Mouse (Mus musculus): ENCODE results near the gene 6030468B19Rik.

6030468B19Rik gene

DNA sequence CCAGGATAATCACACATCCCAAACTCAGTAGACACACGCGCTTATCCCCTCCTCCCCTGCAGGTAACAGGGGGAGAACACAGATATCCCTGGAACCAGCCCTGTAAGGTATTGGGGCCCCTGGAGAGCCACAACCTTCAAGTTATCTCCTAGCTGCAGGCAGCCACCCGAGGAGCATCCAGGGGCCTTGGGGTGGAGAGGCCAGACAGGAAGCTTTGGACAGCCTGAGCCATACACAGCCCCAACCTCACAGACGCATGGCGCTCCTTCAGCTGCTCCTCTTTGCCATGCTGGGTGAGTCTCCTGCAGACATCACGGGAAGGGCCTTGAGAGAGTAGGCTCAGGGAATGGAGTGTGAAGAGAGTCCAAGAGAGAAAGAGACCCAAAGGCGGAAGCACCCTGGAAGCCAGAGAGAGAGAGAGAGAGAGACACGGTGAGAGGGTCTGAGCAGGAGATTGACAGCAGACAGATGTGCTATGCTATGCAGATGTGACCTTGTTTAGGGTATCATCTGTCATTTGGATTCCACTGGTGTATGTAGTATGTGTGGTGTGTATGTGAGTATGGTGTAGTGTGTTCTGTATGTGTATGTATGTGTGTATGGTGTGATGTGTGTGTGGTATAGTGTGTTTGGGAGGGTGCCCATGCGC is at the start of gene 6030468B19Rik:
6030468B19Rik (plus strand) TSS at position 150 of the 649 bp plus-strand sequence.
- no peak for DNase-seq (ENCODE audit: low read depth, low spot score)

DNA sequence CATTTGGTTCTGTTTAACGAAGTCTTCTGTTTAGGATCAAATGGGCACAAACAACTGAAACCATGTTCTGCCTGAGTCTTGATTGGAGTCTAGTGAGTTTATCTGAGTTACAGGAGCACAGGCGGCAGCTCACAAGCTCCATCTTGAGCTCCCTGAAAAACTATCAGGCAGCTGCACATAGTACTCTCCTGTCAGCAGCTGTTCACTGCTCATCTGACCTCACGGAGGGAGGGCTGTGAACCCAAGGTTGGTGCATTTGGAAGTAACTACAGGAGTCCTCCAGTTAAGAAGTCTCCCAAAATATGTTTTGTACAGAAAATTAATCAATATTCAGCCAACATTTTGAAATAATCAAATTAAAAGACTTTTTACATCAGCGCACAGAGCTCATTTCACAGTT is 48.8 kb upstream of the 6030468B19Rik start:
- DNase-seq (ENCODE audit: low read depth, low spot score): no peak

DNA sequence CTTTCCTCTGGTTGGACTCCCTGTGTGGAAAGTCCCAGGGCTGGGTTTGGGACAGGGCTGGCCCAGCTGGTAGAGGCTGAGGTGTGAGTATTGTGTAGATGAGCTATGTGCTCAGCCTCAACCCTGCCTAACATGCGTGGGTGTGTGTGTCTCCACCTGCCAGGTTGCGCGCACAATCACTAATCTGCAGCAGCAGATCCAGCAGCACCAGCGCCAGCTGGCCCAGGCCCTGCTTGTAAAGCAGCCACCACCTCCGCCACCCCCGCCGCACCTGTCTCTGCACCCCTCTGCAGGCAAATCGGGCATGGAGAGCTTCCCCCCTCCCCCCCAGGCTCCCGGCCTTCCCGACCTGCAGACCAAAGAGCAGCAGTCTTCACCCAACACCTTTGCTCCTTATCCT is 48.0 kb upstream of the 6030468B19Rik start:
- no peak for DNase-seq (ENCODE audit: low read depth, low spot score)

DNA sequence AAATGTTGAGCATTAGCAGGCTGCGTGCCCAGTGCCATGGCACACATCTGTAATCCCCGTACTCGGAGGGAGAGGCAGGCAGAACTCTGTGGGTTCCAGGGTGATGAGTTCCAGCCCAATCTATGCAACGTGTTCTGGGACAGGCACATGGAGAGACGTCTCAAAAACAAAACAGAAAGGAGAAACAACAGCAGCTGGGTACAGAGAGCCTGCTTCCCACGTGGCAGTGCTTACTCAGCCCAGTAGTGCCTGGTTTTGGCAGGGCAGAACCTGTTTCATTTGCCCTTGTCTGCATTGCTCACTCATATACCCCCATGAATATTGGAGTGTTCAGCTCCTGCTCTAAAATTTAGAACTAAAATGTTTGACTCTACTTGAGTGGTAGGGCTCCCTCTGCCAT is 45.9 kb upstream of the 6030468B19Rik start:
- DNase-seq (ENCODE audit: low read depth, low spot score): no peak

DNA sequence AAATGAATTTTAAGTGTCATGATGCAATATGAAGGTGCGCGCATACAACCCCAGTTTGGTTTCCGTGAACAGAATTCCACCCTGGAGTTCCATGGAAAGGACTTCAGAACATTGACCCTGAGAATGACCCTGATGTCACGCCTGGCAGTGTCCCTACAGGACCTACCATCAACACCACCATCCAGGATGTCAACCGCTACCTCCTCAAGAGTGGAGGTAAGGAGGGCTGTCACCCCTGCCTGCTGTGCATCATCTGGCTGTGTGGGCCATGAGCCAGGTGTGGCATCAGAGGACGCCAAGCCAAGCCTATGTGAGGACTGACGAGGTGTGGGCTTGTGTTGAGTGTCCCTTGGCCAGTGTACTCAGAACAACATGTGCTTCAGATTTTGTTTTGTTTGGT is 41.6 kb upstream of the 6030468B19Rik start:
- no peak for DNase-seq (ENCODE audit: low read depth, low spot score)

DNA sequence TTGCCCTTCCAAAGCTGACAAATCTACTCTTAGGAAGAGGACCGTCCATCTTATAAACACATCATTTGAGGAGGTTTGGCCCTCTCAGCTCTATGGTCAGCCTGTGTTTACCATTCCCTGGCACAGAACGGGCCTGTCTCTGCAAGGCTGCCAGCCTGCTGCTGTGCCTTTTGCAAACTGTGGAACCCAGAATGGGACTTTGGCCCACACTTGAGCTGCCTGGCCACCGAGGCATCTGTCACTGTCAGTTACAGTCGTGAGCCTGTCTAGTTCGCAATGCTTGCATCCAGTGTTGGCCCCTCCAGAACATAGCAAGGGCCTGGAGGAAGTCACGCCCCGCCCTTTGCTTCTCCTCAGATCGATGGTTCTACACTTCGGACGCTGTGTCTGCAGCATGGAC is 38.2 kb upstream of the 6030468B19Rik start:
- DNase-seq (ENCODE audit: low read depth, low spot score): no peak

DNA sequence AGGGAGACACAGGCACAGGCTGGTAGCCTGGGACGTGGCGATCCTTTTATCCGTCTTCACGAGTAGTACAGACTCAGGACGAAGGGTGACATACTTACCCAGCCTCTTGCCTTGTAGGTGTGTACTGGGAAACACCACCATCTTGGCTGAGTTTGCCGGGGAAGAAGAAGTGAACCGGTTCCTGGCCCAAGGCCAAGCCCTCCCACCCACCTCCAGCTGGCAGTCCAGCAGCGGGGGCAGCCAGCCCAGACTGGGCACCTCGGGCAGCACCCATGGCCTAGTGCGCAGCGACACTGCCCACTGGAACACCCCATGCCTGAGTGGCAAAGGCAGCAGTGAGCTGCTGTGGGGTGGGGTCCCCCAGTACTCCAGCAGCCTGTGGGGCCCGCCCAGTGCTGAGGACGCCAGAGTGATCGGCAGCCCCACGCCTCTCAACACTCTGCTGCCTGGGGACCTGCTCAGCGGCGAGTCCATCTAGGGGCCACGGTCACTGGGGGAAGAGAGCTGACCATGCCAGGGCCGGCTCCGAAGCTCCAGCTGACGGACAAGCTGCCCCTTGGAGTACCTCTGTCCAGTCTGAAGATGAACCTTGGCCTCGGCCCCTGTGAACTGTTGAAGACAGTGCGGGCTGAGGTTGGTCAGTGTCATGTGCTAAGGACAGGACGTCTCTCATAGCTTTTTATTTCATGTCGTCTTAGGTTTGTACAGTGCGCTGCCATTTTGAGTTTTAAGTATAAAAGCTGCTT is 36.9 kb upstream of the 6030468B19Rik start:
- DNase-seq (ENCODE audit: low read depth, low spot score): no peak

DNA sequence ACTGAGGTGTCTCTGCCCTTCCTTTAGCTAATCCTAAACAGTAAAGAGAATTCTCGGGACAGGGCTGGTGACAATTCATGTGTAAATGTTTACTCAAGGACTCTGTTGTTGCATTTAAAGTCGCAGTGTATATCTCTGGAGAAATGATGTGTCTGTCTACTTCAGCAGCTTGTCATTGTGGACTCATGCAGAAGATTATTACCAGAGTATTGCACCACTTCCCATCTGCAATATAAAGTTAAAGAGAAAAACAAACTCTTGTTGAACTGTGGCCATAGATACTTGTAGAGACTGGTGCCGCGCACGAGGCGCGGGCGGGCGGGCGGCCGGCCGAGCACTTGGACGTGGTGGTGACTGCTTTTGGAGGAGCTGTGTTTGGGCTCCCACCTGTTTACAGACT is 35.7 kb upstream of the 6030468B19Rik start:
- no peak for DNase-seq (ENCODE audit: low read depth, low spot score)

DNA sequence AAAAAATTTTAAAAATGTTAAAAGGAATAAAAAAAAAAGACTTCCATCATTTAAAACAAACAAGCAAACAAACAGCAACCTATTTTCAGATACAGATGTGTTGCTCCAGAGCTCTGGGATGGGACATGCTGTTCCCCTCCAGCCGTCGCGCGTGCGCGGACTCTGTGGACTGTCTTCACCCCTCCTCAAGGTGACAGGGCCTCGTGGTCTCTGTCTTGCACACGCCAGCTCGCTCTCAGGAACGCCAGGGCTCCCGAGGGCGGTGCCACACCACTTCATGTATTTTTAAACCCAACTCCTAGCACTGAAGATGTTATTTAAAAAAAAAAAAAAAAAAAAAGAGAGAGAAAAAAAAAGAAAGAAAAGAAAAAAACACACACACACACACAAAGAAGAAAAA is 35.2 kb upstream of the 6030468B19Rik start:
- no peak for DNase-seq (ENCODE audit: low read depth, low spot score)

DNA sequence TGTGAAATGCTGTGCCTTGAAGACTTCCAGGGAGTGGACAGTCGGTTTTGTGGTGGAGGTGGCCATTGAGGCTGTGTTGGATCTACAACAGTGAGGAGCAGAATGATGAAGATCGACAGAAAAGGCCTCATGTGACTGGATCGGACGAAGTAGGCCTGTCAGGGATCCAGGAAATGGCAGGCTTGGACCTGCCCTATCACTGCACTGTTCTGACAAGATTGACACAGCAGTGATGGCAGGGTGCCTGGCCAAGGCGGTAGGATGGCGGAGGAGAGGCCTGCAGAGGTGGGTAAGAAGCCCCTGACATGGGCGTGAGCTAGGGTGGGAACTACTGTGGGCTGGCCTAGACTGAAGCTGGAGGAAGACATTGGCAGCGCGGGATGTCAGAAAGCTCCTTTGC is 33.1 kb upstream of the 6030468B19Rik start:
- no peak for DNase-seq (ENCODE audit: low read depth, low spot score)

DNA sequence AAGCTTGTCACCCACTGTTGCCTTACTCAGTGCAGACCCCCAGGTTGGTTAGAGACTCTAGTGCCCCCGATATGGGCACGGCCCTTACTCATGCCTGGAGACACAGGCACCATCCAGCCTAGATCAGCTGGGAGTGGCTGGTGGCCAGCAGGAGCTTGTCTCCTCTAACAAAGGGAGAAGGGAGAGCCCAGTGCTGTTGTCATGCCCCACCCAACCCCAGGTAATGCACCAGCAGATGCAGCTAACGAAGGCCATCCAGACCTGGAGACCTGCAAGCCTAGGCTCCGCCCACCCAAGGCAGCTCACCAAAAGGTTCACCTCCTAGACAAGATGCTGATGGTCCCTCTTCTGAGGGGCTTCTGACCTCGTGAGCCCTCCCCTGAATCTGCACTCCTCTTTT is 32.1 kb upstream of the 6030468B19Rik start:
- no peak for DNase-seq (ENCODE audit: low read depth, low spot score)

DNA sequence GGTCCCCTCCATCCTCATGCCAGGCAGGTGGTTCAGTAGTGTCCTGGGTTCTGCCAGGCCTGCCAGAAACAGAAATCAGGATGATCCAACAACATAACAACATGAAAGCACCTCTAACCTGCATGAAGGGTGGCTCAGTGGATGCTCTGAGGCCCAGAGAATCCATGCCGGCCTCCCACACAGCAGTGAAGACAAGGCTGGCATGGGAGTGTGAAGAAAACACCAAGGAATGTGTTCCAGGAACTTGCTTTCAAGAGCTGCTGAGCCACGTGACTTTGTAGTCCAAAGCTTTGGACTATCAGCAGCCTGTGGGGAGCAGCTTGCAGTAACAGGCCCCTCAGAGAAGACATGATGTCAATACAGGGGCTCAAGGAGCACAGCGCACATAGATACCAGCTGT is 31.2 kb upstream of the 6030468B19Rik start:
- no peak for DNase-seq (ENCODE audit: low read depth, low spot score)

DNA sequence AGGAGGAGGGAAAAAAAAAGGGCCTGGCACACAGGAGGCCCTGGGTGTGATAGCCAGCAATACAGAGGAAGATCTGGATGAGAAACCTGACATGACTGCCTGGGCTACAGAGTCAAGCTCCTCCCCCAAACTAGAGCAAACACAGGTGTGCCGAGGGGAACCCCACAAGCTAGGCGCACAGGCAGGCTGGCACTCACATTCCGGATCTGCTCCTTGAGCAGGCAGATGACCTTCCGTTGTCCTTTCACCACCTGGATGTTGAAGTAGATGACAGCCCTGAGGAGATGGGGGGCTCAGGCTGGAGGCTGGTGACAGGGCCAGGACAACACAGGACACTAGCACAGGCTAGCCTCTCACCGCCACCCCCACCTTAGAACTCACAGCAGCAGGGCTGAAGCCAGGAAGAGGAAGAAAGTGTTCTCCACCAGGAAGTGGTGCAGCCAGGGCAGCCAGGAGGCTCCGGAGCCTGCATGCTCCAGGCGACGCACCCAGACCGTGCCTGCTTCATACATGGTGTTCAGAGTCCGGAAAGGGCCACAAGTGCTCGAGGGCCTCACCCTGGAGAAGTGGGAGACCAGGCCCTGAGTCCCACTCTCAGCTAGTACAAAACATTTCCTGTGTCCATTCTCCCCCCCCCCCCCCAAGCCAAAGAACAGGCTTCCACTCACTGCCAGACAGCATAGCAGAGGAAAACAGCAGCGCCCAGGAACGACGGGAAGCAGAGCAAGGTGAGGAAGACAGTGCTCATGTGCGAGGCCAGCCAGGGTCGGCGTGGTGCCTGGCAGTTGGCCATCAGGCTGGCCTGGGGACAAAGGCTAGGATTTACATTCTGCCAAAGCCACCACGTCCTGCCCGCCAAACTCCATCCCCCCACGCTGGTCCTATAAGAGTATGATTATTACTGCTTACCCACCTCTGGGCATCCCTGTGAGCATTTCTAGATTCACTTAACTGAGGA is 28.5 kb upstream of the 6030468B19Rik start:
- DNase-seq (ENCODE audit: low read depth, low spot score): no peak

DNA sequence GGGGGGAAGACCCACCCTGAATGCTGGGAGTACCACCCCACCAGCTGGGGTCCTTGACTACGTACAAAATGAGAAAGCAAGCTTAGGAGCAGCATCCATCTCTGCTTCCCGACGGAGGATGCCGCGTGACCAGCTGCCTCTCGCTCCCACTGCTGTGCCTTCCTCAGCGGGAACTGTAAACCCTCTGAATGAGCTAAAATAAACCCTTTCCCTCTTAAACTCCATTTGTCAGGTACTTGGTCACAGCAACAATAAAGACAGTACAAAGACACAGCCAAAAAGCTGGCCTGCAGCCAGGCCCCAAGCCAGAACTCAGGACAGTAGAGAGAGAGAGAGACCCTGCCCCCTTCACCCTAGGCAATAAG is 27.8 kb upstream of the 6030468B19Rik start:
- DNase-seq (ENCODE audit: low read depth, low spot score): no peak

DNA sequence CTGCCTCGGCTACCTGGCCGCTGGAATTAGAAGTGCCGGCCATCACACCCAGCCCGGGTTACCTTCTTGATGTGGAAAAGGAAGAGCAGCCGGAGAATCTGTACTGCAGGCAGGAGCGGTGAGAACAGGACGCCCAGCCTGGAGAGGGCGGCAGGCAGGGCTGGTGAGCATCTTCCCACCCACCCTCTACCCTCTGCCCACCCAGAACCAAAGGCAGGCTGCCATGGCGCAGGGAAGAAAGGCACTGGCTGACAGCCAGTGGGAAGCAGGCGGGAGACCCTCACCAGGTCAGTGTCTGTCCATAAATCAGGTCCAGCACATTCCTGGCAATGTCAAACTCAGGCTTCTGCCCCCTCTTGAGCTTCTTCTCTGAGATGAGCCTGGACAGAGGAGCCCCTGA is 27.1 kb upstream of the 6030468B19Rik start:
- DNase-seq (ENCODE audit: low read depth, low spot score): no peak

DNA sequence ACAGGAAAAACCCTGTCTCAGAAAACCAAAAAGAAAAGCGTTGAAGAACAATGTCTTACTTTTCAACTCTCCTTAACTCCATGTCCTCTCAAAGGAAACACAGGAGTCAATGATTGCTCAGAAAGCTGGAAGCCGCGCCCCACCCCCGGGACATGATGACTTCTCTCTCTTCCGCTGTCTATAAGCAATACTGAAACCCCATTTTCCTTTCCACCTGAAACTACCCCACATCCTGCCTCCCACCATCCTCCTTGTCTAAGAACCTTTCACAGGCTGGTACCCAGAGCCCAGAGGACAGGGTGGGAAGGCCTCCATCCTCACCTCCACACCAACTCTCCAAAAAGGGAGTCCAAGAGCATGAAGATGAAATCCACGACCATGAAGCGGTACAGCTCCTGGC is 25.1 kb upstream of the 6030468B19Rik start:
- no peak for DNase-seq (ENCODE audit: low read depth, low spot score)

DNA sequence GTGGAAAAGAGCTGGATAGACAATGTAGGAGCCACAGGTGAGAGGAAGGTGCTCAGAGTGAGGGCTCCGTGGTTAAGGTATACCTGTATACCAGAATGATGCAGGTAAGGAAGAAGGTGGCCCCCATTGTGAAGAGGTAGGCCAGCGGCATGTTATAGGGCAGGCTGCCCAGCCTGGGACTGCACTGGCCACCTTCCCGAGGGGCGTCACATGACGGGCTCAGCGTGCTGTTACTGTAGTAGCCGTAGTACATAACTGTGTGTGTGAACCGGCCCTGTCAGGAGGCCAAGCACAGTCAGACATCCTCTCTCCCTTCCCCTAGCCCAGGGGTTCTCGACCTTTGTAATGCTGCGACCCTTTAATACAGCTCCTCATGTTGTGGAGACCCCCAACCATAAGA is 22.5 kb upstream of the 6030468B19Rik start:
- no peak for DNase-seq (ENCODE audit: low read depth, low spot score)

DNA sequence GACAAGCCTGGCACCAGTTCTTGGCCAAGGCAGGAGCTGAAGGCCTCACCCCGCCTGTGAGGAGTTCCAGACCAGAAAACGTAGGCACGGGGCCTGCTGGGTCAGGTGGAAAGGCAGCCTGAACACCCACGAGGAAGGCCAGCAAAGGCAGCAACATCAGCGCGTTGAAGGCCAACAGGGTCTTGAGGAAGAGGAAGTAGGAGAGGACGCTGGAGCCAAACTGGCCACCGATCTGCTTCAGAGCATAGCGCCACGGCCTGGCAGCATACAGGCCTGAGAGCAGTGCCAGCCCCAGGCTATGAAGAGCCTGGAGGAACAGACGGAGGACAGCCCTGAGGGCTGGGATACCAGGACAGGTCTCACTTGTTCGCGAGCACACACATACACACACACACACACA is 21.9 kb upstream of the 6030468B19Rik start:
- no peak for DNase-seq (ENCODE audit: low read depth, low spot score)

DNA sequence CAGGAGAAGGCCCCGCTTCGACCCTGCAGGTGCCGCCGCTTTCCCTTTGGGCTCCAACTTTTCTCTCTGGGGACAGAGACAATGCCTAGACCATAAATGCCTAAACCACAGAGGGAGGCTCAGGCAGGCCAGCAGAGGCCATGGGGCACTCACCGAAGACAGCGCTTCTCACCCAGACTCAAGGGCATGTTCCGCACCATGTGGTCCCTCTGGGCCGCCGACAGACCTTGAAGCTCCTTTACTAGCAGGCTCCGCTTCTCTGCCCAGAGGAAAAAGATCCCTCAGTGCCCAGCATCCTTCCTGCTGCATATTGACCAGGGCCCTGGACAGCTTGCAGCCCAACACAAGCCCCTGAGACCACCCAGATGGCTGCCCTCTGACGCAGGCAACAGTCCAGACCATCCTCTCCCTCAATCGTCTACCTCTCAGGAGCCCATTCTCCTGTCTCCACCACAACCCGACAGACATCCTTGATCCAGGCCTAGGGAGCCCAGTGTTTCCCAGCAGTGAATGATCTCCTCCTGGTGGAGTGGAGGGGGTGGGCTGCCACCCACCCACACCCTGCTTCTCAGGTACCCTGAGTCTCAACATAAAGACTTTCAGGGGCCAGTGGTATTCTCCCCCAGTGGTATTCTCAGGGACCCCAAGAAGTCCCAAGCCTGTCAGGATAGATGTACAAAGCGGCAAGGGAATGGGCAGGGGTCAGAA is 21.2 kb upstream of the 6030468B19Rik start:
- no peak for DNase-seq (ENCODE audit: low read depth, low spot score)

DNA sequence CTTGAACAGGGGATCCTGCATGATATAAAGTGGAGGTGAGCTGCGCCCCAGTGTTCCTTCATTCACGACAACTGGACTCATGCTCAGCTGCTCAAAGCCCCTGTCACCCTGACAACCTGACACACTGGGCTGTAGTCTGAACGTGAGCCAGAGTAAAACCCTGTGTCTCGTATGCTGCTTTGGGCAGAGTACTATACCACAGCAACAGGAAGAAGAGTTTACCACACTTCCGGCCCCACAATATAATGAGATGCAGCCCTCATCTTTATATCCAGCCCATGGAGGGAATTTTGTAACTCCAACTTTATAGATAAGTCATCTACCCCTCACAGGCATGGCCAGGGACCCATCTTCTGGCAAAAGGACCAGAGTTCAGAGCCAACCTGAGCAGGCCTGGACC is 20.3 kb upstream of the 6030468B19Rik start:
- DNase-seq (ENCODE audit: low read depth, low spot score): no peak

DNA sequence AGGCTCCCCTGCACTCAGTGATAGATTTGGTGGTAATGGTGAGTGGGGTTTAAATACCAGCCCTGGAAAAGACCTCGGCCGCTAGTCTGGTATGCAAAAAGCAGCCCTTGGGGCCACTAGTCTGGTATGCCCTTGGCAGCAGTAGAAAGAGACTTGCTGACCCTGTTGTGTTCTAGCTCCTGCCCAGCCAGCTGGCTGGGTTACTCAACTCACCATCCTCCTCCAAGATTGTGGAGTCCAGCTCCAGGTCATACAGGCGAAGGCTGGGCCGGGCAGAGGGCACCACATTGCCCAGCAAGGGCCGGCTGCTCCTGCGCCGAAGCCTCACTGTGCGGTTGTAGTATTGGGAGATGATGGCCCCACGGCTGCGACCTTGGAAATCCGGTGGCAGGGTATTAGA is 19.4 kb upstream of the 6030468B19Rik start:
- DNase-seq (ENCODE audit: low read depth, low spot score): no peak

All from retina, adult 2 months (tissue).